Mouse (Mus musculus) liver, embryonic 11.5 days (tissue): ENCODE measurements at regions not wholly inside any gene's neighbourhood (a gene's known extent, or its start where the extent isn't known, plus 50 kb on each side); places are given as distances from the start of the nearest gene placed in this dataset.

Experiments used
- ATAC-seq: fragments of 200-750 bp; cut with Nextera tagmentation; replicated peaks from 2 replicates; pipeline ENCODE4 v1.8.0; 2017; ENCODE audit warnings: moderate number of reproducible peaks, mild to moderate bottlenecking, moderate TSS enrichment, moderate library complexity; ENCODE audit not compliant: low FRiP score
- DNase-seq: peaks from one replicate; pipeline ENCODE4 v3.0.0-alpha.2; 2017; ENCODE audit warnings: low spot score
- H3K27ac ChIP-seq: fragments of 300-500 bp; sonication (generic); 2 replicates; pipeline ENCODE4 v1.5.1; 2014; ENCODE audit warnings: mild to moderate bottlenecking, low read depth, low read length, control low read depth
- H3K27me3 ChIP-seq: fragments of 300-500 bp; sonication (generic); replicated peaks from 2 replicates; pipeline ENCODE4 v1.6.1; 2014; ENCODE audit warnings: low read length, mixed read lengths; ENCODE audit not compliant: control insufficient read depth, insufficient read depth
- H3K36me3 ChIP-seq: fragments of 300-500 bp; sonication (generic); 2 replicates; pipeline ENCODE4 v1.6.1; 2014; ENCODE audit warnings: mild to moderate bottlenecking, low read length, moderate library complexity, mixed read lengths; ENCODE audit not compliant: control insufficient read depth, insufficient read depth
- H3K4me1 ChIP-seq: fragments of 300-500 bp; sonication (generic); replicated peaks from 2 replicates; pipeline ENCODE4 v1.6.1; 2014; ENCODE audit warnings: low read length, mixed read lengths; ENCODE audit not compliant: control insufficient read depth, insufficient read depth
- H3K4me2 ChIP-seq: fragments of 300-500 bp; sonication (generic); 2 replicates; pipeline ENCODE4 v1.6.1; 2014; ENCODE audit warnings: mild to moderate bottlenecking, control low read depth, moderate library complexity
- H3K4me3 ChIP-seq: fragments of 300-500 bp; sonication (generic); 2 replicates; pipeline ENCODE4 v1.5.1; 2014; ENCODE audit warnings: low read depth, low read length, control low read depth
- H3K9ac ChIP-seq: fragments of 300-500 bp; sonication (generic); 2 replicates; pipeline ENCODE4 v1.6.1; 2014; ENCODE audit warnings: low read depth, low read length, control low read depth
- H3K9me3 ChIP-seq: fragments of 300-500 bp; sonication (generic); 2 replicates; pipeline ENCODE4 v1.6.1; 2016; ENCODE audit warnings: low read length, inconsistent platforms, mixed read lengths; ENCODE audit not compliant: control insufficient read depth
- WGBS: fragments of 180-500 bp; shearing (Covaris S2); extraction: QIAGEN DNeasy Blood & Tissue Kit; methylation state at CpG from one replicate; pipeline ENCODE4 v1.1.7; 2014; 5-methylcytosine and 5-hydroxymethylcytosine counted together

DNA sequence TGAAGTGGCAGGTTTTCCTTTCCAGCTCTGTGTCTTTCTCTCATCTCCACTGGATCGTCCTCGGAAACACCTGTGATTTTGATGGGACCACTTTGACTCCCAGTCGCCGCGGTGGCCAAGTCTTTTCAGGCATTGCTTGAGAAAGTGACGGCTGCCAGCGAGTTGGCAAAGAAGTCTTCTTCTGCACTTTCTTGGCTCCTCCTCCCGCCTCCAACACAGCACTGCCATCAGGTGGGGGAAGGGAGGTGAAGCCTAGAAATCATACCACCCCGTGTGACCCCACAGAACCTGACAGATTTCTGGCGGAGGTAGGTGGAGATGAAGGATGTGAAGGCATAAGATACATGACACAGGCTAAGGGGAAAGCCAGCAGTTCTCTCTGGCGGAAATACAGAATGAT, 327.3 kb downstream of the Etnk1 start:
- ATAC-seq (no peak), DNase-seq (no peak)
- WGBS, result 72% methylated on average over 11 of the region's 11 CpGs

DNA sequence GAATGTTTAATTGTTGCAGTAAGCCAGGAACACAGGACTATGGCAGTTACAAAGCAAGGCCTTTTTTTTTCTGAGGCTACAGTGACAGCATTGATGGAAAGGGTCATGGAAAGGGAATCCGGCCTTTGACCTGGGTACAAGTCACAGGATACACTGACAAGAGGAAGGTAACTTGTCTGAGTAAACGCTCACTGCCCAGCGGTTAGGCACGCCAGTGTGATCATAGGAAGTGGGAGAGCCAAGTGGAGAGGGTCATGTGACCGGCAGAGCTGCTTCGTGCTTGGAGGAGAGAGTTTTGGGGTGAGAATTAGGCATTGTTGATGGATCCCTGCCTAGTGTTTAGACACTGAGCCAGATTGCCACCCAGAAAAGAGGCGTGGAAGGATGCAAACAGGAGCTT, 327.9 kb downstream of the Etnk1 start:
- no peak overlapping the region for H3K4me3 ChIP-seq
- no peak overlapping the region for H3K4me2 ChIP-seq
- H3K36me3 ChIP-seq, result no peaks in the 10 kb centered on the region
- 52% methylated on average over 7 of the region's 7 CpGs for WGBS
- ATAC-seq (no peak), DNase-seq (no peak)
- no peaks in the 10 kb centered on the region for H3K4me1 ChIP-seq
- H3K9me3 ChIP-seq, result peaks cover 2% of the 10 kb centered on the region; the same call in 1 of the 2 replicates
- no peak overlapping the region for H3K27ac ChIP-seq
- no peaks in the 10 kb centered on the region for H3K27me3 ChIP-seq
- H3K9ac ChIP-seq, result no peak overlapping the region

More for the DNA sequence above, 327.3 kb downstream of the Etnk1 start:
- no peak overlapping the region for H3K9ac ChIP-seq
- no peaks in the 10 kb centered on the region for H3K36me3 ChIP-seq
- no peak overlapping the region for H3K4me2 ChIP-seq
- H3K9me3 ChIP-seq, result peaks cover 5% of the 10 kb centered on the region; the same call in 1 of the 2 replicates
- H3K4me3 ChIP-seq, result no peak overlapping the region
- no peak overlapping the region for H3K27ac ChIP-seq
- H3K27me3 ChIP-seq, result no peaks in the 10 kb centered on the region
- H3K4me1 ChIP-seq, result no peaks in the 10 kb centered on the region

DNA sequence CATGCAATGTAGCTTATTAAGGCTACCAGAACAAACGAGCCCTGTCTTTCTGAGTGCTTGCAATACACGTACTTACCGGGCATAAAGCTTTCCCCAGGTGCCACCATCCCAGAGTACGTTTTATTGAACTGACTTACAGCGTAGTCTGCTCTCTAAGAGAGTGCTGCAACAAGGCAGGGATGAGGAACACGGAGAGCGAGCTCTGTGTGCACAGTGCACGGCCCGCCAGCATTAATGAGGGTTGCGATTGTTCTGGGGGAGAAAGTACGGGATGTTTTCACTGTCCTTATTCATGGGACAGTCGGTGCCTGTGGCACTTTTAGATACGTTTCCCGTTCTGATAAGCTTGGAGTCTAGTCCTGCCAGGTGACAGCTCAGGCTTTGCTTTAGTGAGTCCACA, 331.7 kb downstream of the Etnk1 start:
- WGBS, result 84% methylated on average over 14 of the region's 14 CpGs
- no peak for DNase-seq

DNA sequence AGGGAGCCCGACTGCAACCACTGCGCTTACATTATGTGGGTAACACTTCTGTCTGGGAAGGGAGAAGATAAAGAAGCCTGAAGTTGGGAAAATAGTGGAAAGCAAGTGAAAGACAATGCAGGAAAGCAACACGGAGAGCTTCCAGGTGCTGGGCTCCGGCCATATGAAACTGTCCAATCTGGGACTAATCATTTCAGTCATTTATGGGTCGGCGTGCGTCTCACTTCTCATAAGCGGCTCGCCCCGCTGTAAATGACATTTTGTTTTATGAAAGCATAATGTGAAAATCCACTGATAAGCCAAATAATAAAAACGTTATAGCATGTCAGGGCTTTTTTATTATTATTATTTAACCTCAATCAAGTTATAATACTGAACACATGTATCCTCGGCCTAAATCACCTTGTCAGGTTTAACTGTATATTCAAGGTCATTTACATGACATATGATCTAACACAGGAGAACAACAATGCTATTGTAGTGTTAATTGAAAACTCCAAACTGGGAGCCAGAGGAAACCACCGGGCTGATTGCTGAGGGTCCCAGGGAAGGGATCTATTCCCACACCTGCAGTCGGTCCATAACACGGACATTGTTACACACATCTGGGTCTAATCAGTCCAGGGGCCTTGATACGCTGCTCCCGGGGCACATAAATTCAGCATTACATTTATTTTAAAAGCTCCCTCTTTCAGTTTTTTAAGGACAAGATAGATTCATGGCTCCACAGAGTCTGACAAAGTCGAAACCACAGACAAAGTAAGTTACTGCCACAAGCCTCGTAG, 332.4 kb downstream of the Etnk1 start:
- H3K9me3 ChIP-seq, result peaks cover 5% of the 10 kb centered on the region; the same call in 1 of the 2 replicates
- DNase-seq (no peak), ATAC-seq (no peak)
- no peak overlapping the region for H3K27ac ChIP-seq
- no peaks in the 10 kb centered on the region for H3K4me1 ChIP-seq
- no peaks in the 10 kb centered on the region for H3K27me3 ChIP-seq
- no peak overlapping the region for H3K4me2 ChIP-seq
- WGBS, result 84% methylated on average over 19 of the region's 19 CpGs
- H3K36me3 ChIP-seq, result no peaks in the 10 kb centered on the region
- no peak overlapping the region for H3K4me3 ChIP-seq
- H3K9ac ChIP-seq, result no peak overlapping the region

More for the DNA sequence above, 331.7 kb downstream of the Etnk1 start:
- H3K9ac ChIP-seq, result no peak overlapping the region
- no peaks in the 10 kb centered on the region for H3K27me3 ChIP-seq
- H3K36me3 ChIP-seq, result no peaks in the 10 kb centered on the region
- ATAC-seq, result no peak
- no peak overlapping the region for H3K4me3 ChIP-seq
- H3K27ac ChIP-seq, result no peak overlapping the region
- no peaks in the 10 kb centered on the region for H3K4me1 ChIP-seq
- H3K9me3 ChIP-seq, result peaks cover 5% of the 10 kb centered on the region; the same call in 1 of the 2 replicates
- H3K4me2 ChIP-seq, result no peak overlapping the region

DNA sequence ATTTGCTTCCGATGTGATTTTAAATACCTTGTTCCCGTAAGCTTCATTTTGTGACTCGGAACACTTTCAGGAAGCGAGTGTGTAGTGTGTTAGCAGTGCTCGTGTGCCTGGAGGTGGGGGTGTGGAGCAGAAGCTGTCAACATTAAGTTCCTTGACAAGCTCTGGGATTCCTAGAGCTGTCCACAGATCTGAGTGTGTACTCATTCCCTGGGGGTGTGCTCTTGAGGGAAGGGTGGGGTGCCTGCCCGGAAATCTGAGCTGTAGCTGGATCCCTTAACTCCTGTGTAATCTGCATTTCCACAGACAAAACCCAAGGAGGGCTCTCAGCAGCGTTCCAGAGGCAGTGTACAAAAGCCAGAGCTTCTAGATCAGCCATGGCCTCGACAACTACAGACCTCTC, 335.8 kb downstream of the Etnk1 start:
- no peak overlapping the region for H3K4me2 ChIP-seq
- no peak for DNase-seq
- H3K9me3 ChIP-seq, result peaks cover 5% of the 10 kb centered on the region; the same call in 1 of the 2 replicates
- WGBS, result 70% methylated on average over 8 of the region's 8 CpGs
- H3K27me3 ChIP-seq, result no peaks in the 10 kb centered on the region
- H3K9ac ChIP-seq, result no peak overlapping the region
- no peak for ATAC-seq
- no peaks in the 10 kb centered on the region for H3K36me3 ChIP-seq
- H3K4me3 ChIP-seq, result no peak overlapping the region
- H3K27ac ChIP-seq, result no peak overlapping the region
- H3K4me1 ChIP-seq, result no peaks in the 10 kb centered on the region

DNA sequence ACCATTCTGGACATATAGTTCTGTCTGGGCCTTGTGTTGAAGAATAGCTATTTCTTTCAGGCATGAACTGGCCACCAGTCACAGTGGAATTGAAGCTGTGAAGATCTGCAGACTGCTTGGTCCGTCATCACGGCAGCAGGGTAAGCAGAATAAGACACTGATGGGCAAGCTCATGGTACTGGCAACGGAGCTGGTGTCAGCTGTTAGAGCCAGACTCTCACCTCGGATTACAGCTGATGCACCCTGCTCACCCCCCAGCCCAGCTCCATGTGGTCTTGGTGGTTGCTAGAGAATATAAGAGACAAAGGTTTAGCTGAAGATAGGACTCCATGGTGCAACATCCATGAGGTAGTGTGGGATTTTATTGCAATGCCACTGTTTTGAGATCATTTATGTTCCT, 336.9 kb downstream of the Etnk1 start:
- WGBS, result 79% methylated on average over 4 of the region's 4 CpGs
- no peaks in the 10 kb centered on the region for H3K36me3 ChIP-seq
- H3K27ac ChIP-seq, result no peak overlapping the region
- H3K27me3 ChIP-seq, result no peaks in the 10 kb centered on the region
- no peak overlapping the region for H3K9ac ChIP-seq
- DNase-seq (no peak), ATAC-seq (no peak)
- H3K4me2 ChIP-seq, result no peak overlapping the region
- no peaks in the 10 kb centered on the region for H3K4me1 ChIP-seq
- no peak overlapping the region for H3K4me3 ChIP-seq
- peaks cover 5% of the 10 kb centered on the region; the same call in 1 of the 2 replicates for H3K9me3 ChIP-seq

DNA sequence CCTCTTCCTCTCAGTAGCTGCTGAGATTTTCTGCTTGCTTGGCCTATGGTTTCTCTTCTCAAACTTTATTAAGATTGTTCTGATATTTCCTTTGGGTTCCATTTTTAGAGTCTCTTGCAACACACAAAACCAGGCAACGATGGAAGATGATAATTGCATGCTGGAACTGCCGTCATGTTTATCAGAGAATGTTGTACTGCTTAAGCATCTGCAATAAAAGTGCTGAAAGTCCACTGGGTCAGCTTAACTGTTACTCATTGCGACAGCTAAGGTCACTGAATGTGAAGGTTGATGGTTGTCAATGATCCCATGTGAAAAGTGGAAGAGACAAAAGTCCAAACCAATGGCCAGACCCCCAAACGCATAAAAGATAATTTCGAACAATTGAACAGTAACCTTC, 346.4 kb downstream of the Etnk1 start:
- Histone ChIP-seq H3K9ac (no peak overlapping the region), H3K4me3 (no peak overlapping the region)
- WGBS, result 85% methylated on average over 5 of the region's 5 CpGs

DNA sequence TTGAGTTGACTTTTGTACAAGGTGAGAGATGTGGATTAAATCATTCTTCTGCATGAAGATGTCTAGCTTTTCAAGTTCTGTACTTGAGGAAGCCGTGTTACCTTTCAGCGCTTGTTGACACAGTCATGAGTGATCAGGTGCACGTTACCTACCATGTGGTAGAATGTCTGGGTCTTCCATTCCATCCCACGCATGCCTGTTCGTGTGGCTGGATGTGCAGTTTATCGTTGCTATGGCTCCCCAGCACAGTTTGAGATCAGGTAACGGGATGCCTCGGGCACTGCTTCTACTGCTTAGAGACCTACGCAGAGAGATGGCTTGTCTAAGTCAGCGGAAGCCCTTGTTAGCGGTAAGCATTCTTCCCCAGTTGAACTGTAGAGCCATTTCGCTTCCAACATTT, 348.1 kb downstream of the Etnk1 start:
- Histone ChIP-seq H3K4me2 (no peak overlapping the region), H3K9me3 (peaks cover 5% of the 10 kb centered on the region; the same call in 1 of the 2 replicates), H3K36me3 (no peaks in the 10 kb centered on the region), H3K4me3 (no peak overlapping the region), H3K27ac (no peak overlapping the region), H3K9ac (no peak overlapping the region), H3K4me1 (no peaks in the 10 kb centered on the region), H3K27me3 (no peaks in the 10 kb centered on the region)
- 89% methylated on average over 12 of the region's 12 CpGs for WGBS
- DNase-seq (no peak), ATAC-seq (no peak)

More for the DNA sequence above, 346.4 kb downstream of the Etnk1 start:
- Histone ChIP-seq H3K4me1 (no peaks in the 10 kb centered on the region), H3K9me3 (peaks cover 5% of the 10 kb centered on the region; the same call in 1 of the 2 replicates), H3K4me2 (no peak overlapping the region), H3K36me3 (no peaks in the 10 kb centered on the region), H3K27me3 (no peaks in the 10 kb centered on the region), H3K27ac (no peak overlapping the region)
- no peak for DNase-seq
- ATAC-seq, result no peak

DNA sequence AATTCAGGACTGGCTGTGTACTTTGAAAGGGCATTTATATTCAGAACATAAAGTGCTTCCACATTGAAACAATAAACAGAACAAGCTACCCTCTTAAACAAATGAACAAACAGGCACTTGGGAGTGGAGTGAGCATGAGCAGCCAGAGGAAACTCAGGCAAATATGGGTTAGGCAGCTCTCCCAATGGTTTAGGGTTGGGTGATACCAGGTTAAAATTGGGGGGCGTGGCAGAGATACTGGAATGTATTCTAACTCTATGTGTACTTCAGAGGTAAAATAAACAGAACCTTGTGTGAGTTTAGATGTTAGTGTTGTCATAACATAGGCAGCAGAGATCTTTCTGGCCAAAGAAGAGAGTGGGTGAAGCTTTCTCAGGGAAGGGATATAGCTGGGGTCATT, 349.7 kb downstream of the Etnk1 start:
- H3K4me3 ChIP-seq, result no peak overlapping the region
- H3K27me3 ChIP-seq, result no peaks in the 10 kb centered on the region
- no peak overlapping the region for H3K9ac ChIP-seq
- 82% methylated on average over 1 of the region's 1 CpGs for WGBS
- H3K4me1 ChIP-seq, result no peaks in the 10 kb centered on the region
- peaks cover 5% of the 10 kb centered on the region; the same call in 1 of the 2 replicates for H3K9me3 ChIP-seq
- DNase-seq (no peak), ATAC-seq (no peak)
- H3K4me2 ChIP-seq, result no peak overlapping the region
- H3K36me3 ChIP-seq, result no peaks in the 10 kb centered on the region
- no peak overlapping the region for H3K27ac ChIP-seq
